Mouse (Mus musculus) right cerebral cortex, adult 18-20 months (tissue): Measurements from ENCODE around the gene Smchd1.

Source experiments
- DNase-seq: peaks from one replicate; pipeline ENCODE4 v3.0.0; 2022; ENCODE audit warnings: mixed read lengths

Gene Smchd1

GRCm38 (mm10) chr17:71309711-71310485 lies 165.2 kb downstream of the Smchd1 start:
- no peak for DNase-seq

- DNase-seq = peak; percentile 23
Observed at GRCm38 (mm10) chr17:71309141-71309540, 166.0 kb downstream of the Smchd1 start.

- no peak for DNase-seq
Observed at GRCm38 (mm10) chr17:71308296-71308695, 166.8 kb downstream of the Smchd1 start.

GRCm38 (mm10) chr17:71307251-71307790 lies 167.8 kb downstream of the Smchd1 start:
- DNase-seq = no peak

GRCm38 (mm10) chr17:71306716-71307115 lies 168.4 kb downstream of the Smchd1 start:
- DNase-seq = no peak

- no peak for DNase-seq
Observed at GRCm38 (mm10) chr17:71306091-71306490, 169.1 kb downstream of the Smchd1 start.

GRCm38 (mm10) chr17:71303444-71303843 lies 171.7 kb downstream of the Smchd1 start:
- DNase-seq = no peak

GRCm38 (mm10) chr17:71301413-71301812 lies 173.7 kb downstream of the Smchd1 start:
- DNase-seq = no peak

GRCm38 (mm10) chr17:71300338-71300737 lies 174.8 kb downstream of the Smchd1 start:
- no peak for DNase-seq

GRCm38 (mm10) chr17:71299879-71300278 lies 175.3 kb downstream of the Smchd1 start:
- no peak for DNase-seq

GRCm38 (mm10) chr17:71294570-71294969 lies 180.6 kb downstream of the Smchd1 start:
- no peak for DNase-seq
